Mouse (Mus musculus): ENCODE data around the gene Rpl28. TPM values are rescaled to one million over a fixed set of nuclear protein-coding genes. Genes with fewer than 3 reads are reported as not detected.
"Not testable (repeated sequence)": the region's sequence is repeated elsewhere in the genome, so short reads cannot be mapped to it uniquely, and the experiment has no call there.

Gene Rpl28
- total RNA-seq, 1 experiment from 2014 or later = 741 TPM

GRCm38 (mm10) chr7:4777851-4778637 lies 14.6 kb upstream of the Rpl28 start:
- no peak for ATAC-seq (replicated peaks in 1 of 2; ENCODE audit: insufficient read depth in 1 of 2, low FRiP score in 2 of 2, low TSS enrichment in 1 of 2, low read depth in 1 of 2, poor library complexity in 2 of 2, severe bottlenecking in 2 of 2)

GRCm38 (mm10) chr7:4779921-4780320 lies 12.8 kb upstream of the Rpl28 start:
- 0 out of 4 replicates have a peak, but pooled peaks have one; percentile 11 to 19 for ATAC-seq (replicated peaks in 1 of 2; ENCODE audit: insufficient read depth in 1 of 2, low FRiP score in 2 of 2, low TSS enrichment in 1 of 2, low read depth in 1 of 2, poor library complexity in 2 of 2, severe bottlenecking in 2 of 2)

- ATAC-seq (replicated peaks in 1 of 2; ENCODE audit: insufficient read depth in 1 of 2, low FRiP score in 2 of 2, low TSS enrichment in 1 of 2, low read depth in 1 of 2, poor library complexity in 2 of 2, severe bottlenecking in 2 of 2) = no peak
Measured at GRCm38 (mm10) chr7:4782130-4782529, 10.5 kb upstream of the Rpl28 start.

- no peak for ATAC-seq (replicated peaks in 1 of 2; ENCODE audit: insufficient read depth in 1 of 2, low FRiP score in 2 of 2, low TSS enrichment in 1 of 2, low read depth in 1 of 2, poor library complexity in 2 of 2, severe bottlenecking in 2 of 2)
Measured at GRCm38 (mm10) chr7:4782759-4783158, 9.9 kb upstream of the Rpl28 start, which contains the start of the genes Il11 and Tmem190. Gene Il11, minus strand, starts transcription at chr7:4782859. Gene Tmem190, plus strand, starts transcription at chr7:4782937.

- ATAC-seq (replicated peaks in 1 of 2; ENCODE audit: insufficient read depth in 1 of 2, low FRiP score in 2 of 2, low TSS enrichment in 1 of 2, low read depth in 1 of 2, poor library complexity in 2 of 2, severe bottlenecking in 2 of 2) = no peak
Measured at GRCm38 (mm10) chr7:4783667-4784268, 8.9 kb upstream of the Rpl28 start.

- peak in 1 of 2 experiments; percentile 14; a peak in 2 of 4 replicates for ATAC-seq (replicated peaks in 1 of 2; ENCODE audit: insufficient read depth in 1 of 2, low FRiP score in 2 of 2, low TSS enrichment in 1 of 2, low read depth in 1 of 2, poor library complexity in 2 of 2, severe bottlenecking in 2 of 2)
Measured at GRCm38 (mm10) chr7:4788499-4789435, 3.9 kb upstream of the Rpl28 start.

- no peak for ATAC-seq (replicated peaks in 1 of 2; ENCODE audit: insufficient read depth in 1 of 2, low FRiP score in 2 of 2, low TSS enrichment in 1 of 2, low read depth in 1 of 2, poor library complexity in 2 of 2, severe bottlenecking in 2 of 2)
Measured at GRCm38 (mm10) chr7:4789436-4789935, 3.2 kb upstream of the Rpl28 start, which contains the start of gene Tmem238. Gene Tmem238, minus strand, starts transcription at chr7:4789656.

- ATAC-seq (replicated peaks in 1 of 2; ENCODE audit: insufficient read depth in 1 of 2, low FRiP score in 2 of 2, low TSS enrichment in 1 of 2, low read depth in 1 of 2, poor library complexity in 2 of 2, severe bottlenecking in 2 of 2) = not testable (repeated sequence)
Measured at GRCm38 (mm10) chr7:4793248-4793647, 574 bp downstream of the Rpl28 start.

- no peak for ATAC-seq (replicated peaks in 1 of 2; ENCODE audit: insufficient read depth in 1 of 2, low FRiP score in 2 of 2, low TSS enrichment in 1 of 2, low read depth in 1 of 2, poor library complexity in 2 of 2, severe bottlenecking in 2 of 2)
Measured at GRCm38 (mm10) chr7:4793674-4794073, 1.0 kb downstream of the Rpl28 start.

GRCm38 (mm10) chr7:4794631-4795168 lies 2.0 kb downstream of the Rpl28 start:
- no peak for ATAC-seq (replicated peaks in 1 of 2; ENCODE audit: insufficient read depth in 1 of 2, low FRiP score in 2 of 2, low TSS enrichment in 1 of 2, low read depth in 1 of 2, poor library complexity in 2 of 2, severe bottlenecking in 2 of 2)

GRCm38 (mm10) chr7:4795767-4796433 lies 3.2 kb downstream of the Rpl28 start:
- peak; percentile 21 to 30; a peak in 1 of 4 replicates for ATAC-seq (replicated peaks in 1 of 2; ENCODE audit: insufficient read depth in 1 of 2, low FRiP score in 2 of 2, low TSS enrichment in 1 of 2, low read depth in 1 of 2, poor library complexity in 2 of 2, severe bottlenecking in 2 of 2)

- no peak for ATAC-seq (replicated peaks in 1 of 2; ENCODE audit: insufficient read depth in 1 of 2, low FRiP score in 2 of 2, low TSS enrichment in 1 of 2, low read depth in 1 of 2, poor library complexity in 2 of 2, severe bottlenecking in 2 of 2)
Measured at GRCm38 (mm10) chr7:4802247-4802646, 9.6 kb downstream of the Rpl28 start.

GRCm38 (mm10) chr7:4806716-4807115 lies 14.0 kb downstream of the Rpl28 start:
- ATAC-seq (replicated peaks in 1 of 2; ENCODE audit: insufficient read depth in 1 of 2, low FRiP score in 2 of 2, low TSS enrichment in 1 of 2, low read depth in 1 of 2, poor library complexity in 2 of 2, severe bottlenecking in 2 of 2) = peak; percentile 47 to 68; a peak in 2 of 4 replicates

GRCm38 (mm10) chr7:4811131-4811530 lies 18.5 kb downstream of the Rpl28 start:
- ATAC-seq (replicated peaks in 1 of 2; ENCODE audit: insufficient read depth in 1 of 2, low FRiP score in 2 of 2, low TSS enrichment in 1 of 2, low read depth in 1 of 2, poor library complexity in 2 of 2, severe bottlenecking in 2 of 2) = not testable (repeated sequence)

GRCm38 (mm10) chr7:4811842-4812302 lies 19.2 kb downstream of the Rpl28 start:
- no peak for ATAC-seq (replicated peaks in 1 of 2; ENCODE audit: insufficient read depth in 1 of 2, low FRiP score in 2 of 2, low TSS enrichment in 1 of 2, low read depth in 1 of 2, poor library complexity in 2 of 2, severe bottlenecking in 2 of 2)

- peak; percentile 95 for ATAC-seq (replicated peaks in 1 of 2; ENCODE audit: insufficient read depth in 1 of 2, low FRiP score in 2 of 2, low TSS enrichment in 1 of 2, low read depth in 1 of 2, poor library complexity in 2 of 2, severe bottlenecking in 2 of 2)
Measured at GRCm38 (mm10) chr7:4812303-4813104, 19.8 kb downstream of the Rpl28 start, which contains the start of gene Ube2s. Gene Ube2s, minus strand, starts transcription at chr7:4812590.
